8 mouse cellular contexts compared by ENCODE assay signal in genomic region chr12:99561333-99561766, GRCm38 (mm10). TPM values are rescaled to one million over a fixed set of nuclear protein-coding genes. Genes with fewer than 3 reads are reported as not detected.
A peak's percentile ranks its signal among the peaks of the same experiment; 100 is the strongest.
DNase-seq lines count a peak whose midpoint lies in the region; ATAC-seq lines count a peak whose summit lies in the region.

No protein-coding gene starts in this region.

- H3K4me3 ChIP-seq in hindbrain, embryonic 12.5 days, result peak overlapping the region; percentile 75

- H3K27me3 ChIP-seq in hindbrain, embryonic 12.5 days, result no peaks in the 10 kb centered on the region

- H3K4me1 ChIP-seq in hindbrain, embryonic 12.5 days, result peaks cover 18% of the 10 kb centered on the region

- intact Hi-C loops in left cerebral cortex, postnatal 4 days (cut with DNase I), result loop anchor here (10.0 kb wide), 3 partner anchors 157 to 467 kb away; no protein-coding TSS in a partner anchor

- DNase-seq in left cerebral cortex, postnatal 4 days, result peak; percentile 10
- no peak for DNase-seq in left cerebral cortex, adult 8-10 months (ENCODE audit: low spot score in 2 of 2)
- peak; percentile 83 for DNase-seq in embryo, embryonic 10.5 days (ENCODE audit: low spot score)
- DNase-seq in mesoderm, embryonic 11.5 days (ENCODE audit: low read depth, low spot score), result peak; percentile 80
- DNase-seq in thymus, postnatal 4 days, result peak; percentile 36
- no peak for DNase-seq in spleen, adult 18-20 months

- 0 out of 2 replicates have a peak overlapping the region, but pooled peaks have one; percentile 5 for H3K27ac ChIP-seq in hindbrain, embryonic 12.5 days

- peak overlapping the region; percentile 71 for H3K4me2 ChIP-seq in hindbrain, embryonic 12.5 days (replicated peaks)

- no peaks in the 10 kb centered on the region for H3K36me3 ChIP-seq in hindbrain, embryonic 12.5 days

- no peak for ATAC-seq in hindbrain, embryonic 12.5 days (ENCODE audit: low FRiP score)
- ATAC-seq in megakaryocyte-erythroid progenitor cell, adult 5-6 weeks (replicated peaks; ENCODE audit: low FRiP score, low TSS enrichment, poor library complexity, severe bottlenecking), result no peak

- 24% methylated on average over 3 of the region's 3 CpGs for WGBS in hindbrain, embryonic 12.5 days

- no peak overlapping the region; the same call in 1 of the 2 replicates for H3K9ac ChIP-seq in hindbrain, embryonic 12.5 days

- no peaks in the 10 kb centered on the region for H3K9me3 ChIP-seq in hindbrain, embryonic 12.5 days (replicated peaks)

RNA-seq across cellular contexts. Expression of gene Foxn3, which starts 2.0 kb away (rescaled TPM):
- 10 to 100 TPM; 73.5 to 79.5 TPM for total RNA-seq in left cerebral cortex, postnatal 4 days (2021)
- 10 to 100 TPM; 57.4 to 62.5 (median 60.3) TPM for total RNA-seq in left cerebral cortex, adult 8-10 months (2022)
- 90.2 and 93.9 TPM in 2 replicates for polyA plus RNA-seq in hindbrain, embryonic 12.5 days (2016; fragmentation: Nextera tagmentation; extraction: Ambion mirVana)
- 118 and 140 TPM in 2 replicates for total RNA-seq in megakaryocyte-erythroid progenitor cell, adult 5-6 weeks (2014; fragmentation: Nextera tagmentation)
- 36.9 and 47.6 TPM in 2 replicates for total RNA-seq in megakaryocyte-erythroid progenitor cell, adult 5-6 weeks (2017)

Comparison
In these comparisons a context has a peak if more than half of its experiments do, and no peak if none do; other contexts are left out.
1. DNase-seq: peak in left cerebral cortex, postnatal 4 days (single experiment), embryo, embryonic 10.5 days (single experiment), mesoderm, embryonic 11.5 days (single experiment) and thymus, postnatal 4 days (single experiment); none in left cerebral cortex, adult 8-10 months (0 of 2) and spleen, adult 18-20 months (0 of 2).